In the genomic region with DNA sequence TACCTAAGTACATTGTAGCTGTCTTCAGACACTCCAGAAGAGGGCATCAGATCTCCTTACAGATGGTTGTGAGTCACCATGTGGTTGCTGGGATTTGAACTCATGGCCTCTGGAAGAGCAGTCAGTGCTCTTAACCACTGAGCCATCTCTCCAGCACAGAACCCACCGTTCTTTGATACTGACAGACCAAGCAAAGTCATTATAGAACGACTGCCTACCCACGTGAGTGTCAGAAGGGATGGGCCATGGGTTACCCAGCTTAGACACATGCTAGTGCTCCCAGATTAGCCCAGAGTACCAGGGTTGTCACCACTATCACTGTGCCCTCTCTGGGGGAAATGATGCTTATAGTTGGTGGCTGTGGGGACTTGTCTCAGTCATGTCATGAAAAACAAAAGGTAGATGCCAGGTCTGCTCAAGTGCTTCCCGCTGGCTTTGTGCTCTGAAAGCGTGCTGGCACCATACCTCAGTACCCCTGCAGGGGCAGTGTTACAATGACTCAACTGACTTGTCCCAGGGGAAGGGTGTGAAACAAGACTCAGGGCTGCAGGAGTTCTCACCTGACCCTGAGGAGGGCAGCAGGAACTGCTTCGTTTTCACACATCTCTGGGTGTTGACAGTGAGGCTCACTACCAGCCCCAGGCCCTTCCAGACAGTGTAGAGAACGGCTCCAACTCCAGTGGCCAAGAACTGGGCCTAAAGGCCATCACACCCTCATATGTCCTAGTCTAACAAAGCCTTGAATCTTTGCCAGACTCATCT, we compare ENCODE assay signal across 9 mouse cellular contexts.
A peak's percentile ranks its signal among the peaks of the same experiment; 100 is the strongest.
DNase-seq lines count a peak whose midpoint lies in the region; ATAC-seq and TF ChIP-seq lines count a peak whose summit lies in the region.
"Had no signal": no experiment of that assay in that cellular context is flagged by ENCODE, and none has a peak within 500 bp of the region (broad histone marks: within the 10 kb centered on the region; RNA-seq: fewer than 3 reads in every experiment).

No protein-coding gene starts in this region.

- no peak overlapping the region for H3K9ac ChIP-seq in embryonic facial prominence, embryonic 14.5 days (ENCODE audit: low read depth, low read length)
- H3K9ac ChIP-seq in limb, embryonic 12.5 days (replicated peaks) = no peak overlapping the region; the same call in 1 of the 2 replicates

- 55% methylated on average over 7 of the region's 7 CpGs for WGBS in embryonic facial prominence, embryonic 14.5 days
- 58% methylated on average over 7 of the region's 7 CpGs for WGBS in limb, embryonic 12.5 days

- no peaks in the 10 kb centered on the region for H3K36me3 ChIP-seq in embryonic facial prominence, embryonic 14.5 days (ENCODE audit: control insufficient read depth, insufficient read depth, low read length)
- H3K36me3 ChIP-seq in limb, embryonic 12.5 days = no peaks in the 10 kb centered on the region
- H3K36me3 ChIP-seq in splenic B cell, adult 2 months (ENCODE audit: control insufficient read depth, insufficient read depth, low read length, poor library complexity, severe bottlenecking) = no peaks in the 10 kb centered on the region
- H3K36me3 ChIP-seq: G1E had no signal

- peak; percentile 17; the same call in 1 of the 2 replicates for ATAC-seq in embryonic facial prominence, embryonic 14.5 days (ENCODE audit: low read depth)
- peak; percentile 28; the same call in 1 of the 2 replicates for ATAC-seq in limb, embryonic 12.5 days (ENCODE audit: insufficient number of reproducible peaks, insufficient read depth, low FRiP score, low TSS enrichment, low read depth)

- no peak overlapping the region for H3K4me2 ChIP-seq in embryonic facial prominence, embryonic 14.5 days (ENCODE audit: low read depth, low read length)
- H3K4me2 ChIP-seq in limb, embryonic 12.5 days = no peak overlapping the region

- no peak for DNase-seq in gastrocnemius, adult 2 months
- no peak for DNase-seq in gastrocnemius, postnatal 4 days (ENCODE audit: low spot score in 2 of 2)
- peak; percentile 85 for DNase-seq in 3T3-L1 (ENCODE audit: low read depth, low spot score)
- DNase-seq in embryonic facial prominence, embryonic 14.5 days (ENCODE audit: low spot score) = peak; percentile 42
- DNase-seq in splenic B cell, adult 2 months (ENCODE audit: low read depth, low spot score) = peak; percentile 85
- no peak for DNase-seq in layer of hippocampus, postnatal 10 days (ENCODE audit: low spot score in 2 of 2)
- no peak for DNase-seq in right cerebral cortex, postnatal 14 days

- no peaks in the 10 kb centered on the region for H3K27me3 ChIP-seq in embryonic facial prominence, embryonic 14.5 days (replicated peaks; ENCODE audit: control insufficient read depth, insufficient read depth, low read length)
- H3K27me3 ChIP-seq in limb, embryonic 12.5 days = no peaks in the 10 kb centered on the region
- no peaks in the 10 kb centered on the region for H3K27me3 ChIP-seq in splenic B cell, adult 2 months (ENCODE audit: control insufficient read depth, insufficient read depth, low read length, poor library complexity, severe bottlenecking)

- peak overlapping the region; percentile 84 for H3K27ac ChIP-seq in gastrocnemius, adult 2 months
- H3K27ac ChIP-seq in embryonic facial prominence, embryonic 14.5 days (replicated peaks; ENCODE audit: low read depth, low read length) = no peak overlapping the region
- H3K27ac ChIP-seq in limb, embryonic 12.5 days = 0 out of 2 replicates have a peak overlapping the region, but pooled peaks have one; percentile 23

- peaks cover 17% of the 10 kb centered on the region for H3K4me1 ChIP-seq in embryonic facial prominence, embryonic 14.5 days (ENCODE audit: control insufficient read depth, insufficient read depth, low read length)
- peaks cover 25% of the 10 kb centered on the region for H3K4me1 ChIP-seq in limb, embryonic 12.5 days (replicated peaks)

- H3K9me3 ChIP-seq in embryonic facial prominence, embryonic 14.5 days (ENCODE audit: control insufficient read depth, low read length) = no peaks in the 10 kb centered on the region
- no peaks in the 10 kb centered on the region for H3K9me3 ChIP-seq in limb, embryonic 12.5 days
- H3K9me3 ChIP-seq: G1E had no signal

- intact Hi-C loops in gastrocnemius, adult 2 months (cut with DNase I) = loop anchor here (1.0 to 5.0 kb wide), 3 partner anchors 18 to 127 kb away; no protein-coding TSS in a partner anchor

- no peak overlapping the region for H3K4me3 ChIP-seq in gastrocnemius, adult 2 months
- no peak overlapping the region for H3K4me3 ChIP-seq in embryonic facial prominence, embryonic 14.5 days (ENCODE audit: low read depth, low read length)
- no peak overlapping the region for H3K4me3 ChIP-seq in limb, embryonic 12.5 days (replicated peaks)

- TF ChIP-seq CTCF in gastrocnemius, adult 2 months (IDR thresholded peaks at IDR 0.05) = no peak

Comparison
In these comparisons a context has a peak if more than half of its experiments do, and no peak if none do; other contexts are left out.
1. DNase-seq: peak in 3T3-L1 (single experiment), embryonic facial prominence, embryonic 14.5 days (single experiment) and splenic B cell, adult 2 months (single experiment); none in gastrocnemius, adult 2 months (single experiment), gastrocnemius, postnatal 4 days (0 of 2), layer of hippocampus, postnatal 10 days (0 of 2) and right cerebral cortex, postnatal 14 days (single experiment).